Mouse (Mus musculus) splenic B cell, adult 2 months (primary cell): ENCODE measurements at regions not wholly inside any gene's neighbourhood (a gene's known extent, or its start where the extent isn't known, plus 50 kb on each side); places are given as distances from the start of the nearest gene placed in this dataset.

ENCODE experiments used
- DNase-seq: peaks from one replicate; pipeline ENCODE4 v3.0.0-alpha.2; 2011; ENCODE audit warnings: low read depth, low spot score
- H3K27me3 ChIP-seq: 2 replicates; pipeline ENCODE4 v1.6.1; 2012; ENCODE audit warnings: mild to moderate bottlenecking, low read length, moderate library complexity, mixed read lengths; ENCODE audit not compliant: control insufficient read depth, poor library complexity, insufficient read depth, severe bottlenecking
- H3K36me3 ChIP-seq: 2 replicates; pipeline ENCODE4 v1.6.1; 2012; ENCODE audit warnings: mild to moderate bottlenecking, low read length, moderate library complexity, mixed read lengths; ENCODE audit not compliant: control insufficient read depth, poor library complexity, insufficient read depth, severe bottlenecking

DNA sequence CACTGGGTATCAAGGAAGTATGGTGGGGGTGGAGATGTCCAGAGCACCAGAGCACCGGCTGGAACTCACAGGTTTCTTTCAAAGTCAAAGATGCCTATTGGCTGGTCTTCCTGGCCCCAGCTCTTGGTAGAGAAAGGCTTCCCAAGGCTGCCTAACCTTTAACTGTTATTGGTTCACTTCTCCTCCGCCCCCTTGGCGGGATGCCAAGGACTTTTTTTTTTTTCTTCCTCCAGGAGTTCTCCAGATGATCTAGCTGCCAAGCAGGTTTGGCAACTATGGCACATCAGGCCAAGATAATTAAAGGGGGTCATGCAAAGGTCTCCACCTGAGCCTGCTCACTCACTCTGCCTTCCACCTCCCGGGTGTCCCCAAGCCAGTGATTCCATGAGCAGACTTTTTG is 67.5 kb downstream of the Sc5d start:
- DNase-seq, result no peak
- no peaks in the 10 kb centered on the region for H3K36me3 ChIP-seq
- H3K27me3 ChIP-seq, result peaks cover 2% of the 10 kb centered on the region; the same call in 1 of the 2 replicates

DNA sequence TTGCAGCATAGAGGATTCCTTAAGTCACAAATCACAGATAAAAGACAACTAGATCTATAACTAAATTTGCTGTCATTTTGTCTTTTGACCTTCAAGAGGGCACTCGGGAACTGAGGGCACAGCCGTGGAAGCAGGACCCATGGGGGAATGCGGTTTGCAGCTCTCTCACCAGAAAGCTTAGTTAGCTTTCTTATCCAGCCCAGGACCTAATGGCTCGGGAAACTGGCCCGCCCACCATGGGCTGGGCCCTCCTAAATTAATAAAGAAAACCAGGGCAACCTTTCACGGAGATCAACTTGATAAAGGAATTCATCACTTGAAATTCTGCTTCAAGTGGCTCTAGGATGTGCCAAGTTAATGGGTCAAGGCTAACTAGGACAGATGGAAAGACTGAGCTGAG is 67.9 kb downstream of the Sc5d start:
- no peak for DNase-seq
- Histone ChIP-seq H3K27me3 (peaks cover 2% of the 10 kb centered on the region; the same call in 1 of the 2 replicates), H3K36me3 (no peaks in the 10 kb centered on the region)

DNA sequence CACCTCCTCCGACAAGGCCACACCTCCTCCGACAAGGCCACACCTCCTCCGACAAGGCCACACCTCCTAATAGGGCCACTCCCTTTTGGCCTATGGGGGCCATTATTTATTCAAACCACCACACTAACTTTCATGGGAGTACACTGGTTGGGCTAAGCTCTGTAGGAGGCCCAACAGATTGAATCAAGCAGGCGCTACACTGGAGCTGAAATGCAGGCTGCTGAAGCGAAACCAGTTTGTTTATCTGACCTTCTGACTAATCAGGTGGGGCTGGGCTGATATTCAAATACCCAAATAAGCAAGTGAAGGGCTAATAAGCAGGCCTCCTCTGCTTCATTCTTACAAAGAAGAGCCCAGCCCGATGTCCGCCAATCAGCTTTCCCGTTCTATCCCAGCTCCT is 68.4 kb downstream of the Sc5d start:
- Histone ChIP-seq H3K36me3 (no peaks in the 10 kb centered on the region), H3K27me3 (peaks cover 2% of the 10 kb centered on the region; the same call in 1 of the 2 replicates)
- no peak for DNase-seq

DNA sequence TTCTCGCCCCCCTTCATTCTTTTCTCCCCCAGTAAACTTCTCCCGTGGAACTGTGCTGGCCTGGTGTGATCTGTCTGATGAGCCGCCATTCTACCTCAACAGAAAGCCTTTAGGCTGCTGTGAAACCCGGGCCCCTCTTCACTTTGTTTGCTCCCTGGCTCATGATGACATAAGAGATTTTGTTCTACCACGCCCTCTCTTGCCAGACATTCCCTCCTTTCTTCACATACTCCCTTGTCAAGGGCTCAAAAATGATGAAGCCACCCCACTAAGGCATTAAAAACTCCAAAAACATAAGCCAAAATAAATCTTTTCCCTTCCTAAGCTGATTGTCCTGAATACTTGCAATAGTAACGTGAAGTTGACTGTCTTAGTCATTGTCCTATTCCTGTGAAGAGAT is 69.1 kb downstream of the Sc5d start:
- no peaks in the 10 kb centered on the region for H3K36me3 ChIP-seq
- H3K27me3 ChIP-seq, result peaks cover 2% of the 10 kb centered on the region; the same call in 1 of the 2 replicates
- DNase-seq, result no peak

DNA sequence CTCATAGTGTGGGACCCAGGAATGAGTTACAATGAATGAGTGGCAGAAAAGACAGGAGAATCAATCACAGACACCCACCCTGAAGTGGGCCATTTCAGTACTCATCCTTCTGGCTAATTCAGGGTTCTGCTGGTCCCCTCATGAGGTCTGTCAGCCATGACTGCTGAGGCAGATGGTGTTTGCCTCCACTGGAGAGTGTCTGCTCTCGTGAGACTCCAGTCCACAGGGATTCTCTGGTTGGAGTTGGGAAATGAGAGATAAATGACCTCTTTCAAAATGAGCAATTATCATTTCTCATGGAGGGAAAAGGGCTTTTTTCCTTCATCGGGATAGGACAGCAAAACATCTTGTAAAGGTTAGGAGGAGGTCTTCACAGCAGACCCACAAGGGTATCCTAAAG is 69.9 kb downstream of the Sc5d start:
- no peak for DNase-seq
- Histone ChIP-seq H3K36me3 (no peaks in the 10 kb centered on the region), H3K27me3 (peaks cover 2% of the 10 kb centered on the region; the same call in 1 of the 2 replicates)

DNA sequence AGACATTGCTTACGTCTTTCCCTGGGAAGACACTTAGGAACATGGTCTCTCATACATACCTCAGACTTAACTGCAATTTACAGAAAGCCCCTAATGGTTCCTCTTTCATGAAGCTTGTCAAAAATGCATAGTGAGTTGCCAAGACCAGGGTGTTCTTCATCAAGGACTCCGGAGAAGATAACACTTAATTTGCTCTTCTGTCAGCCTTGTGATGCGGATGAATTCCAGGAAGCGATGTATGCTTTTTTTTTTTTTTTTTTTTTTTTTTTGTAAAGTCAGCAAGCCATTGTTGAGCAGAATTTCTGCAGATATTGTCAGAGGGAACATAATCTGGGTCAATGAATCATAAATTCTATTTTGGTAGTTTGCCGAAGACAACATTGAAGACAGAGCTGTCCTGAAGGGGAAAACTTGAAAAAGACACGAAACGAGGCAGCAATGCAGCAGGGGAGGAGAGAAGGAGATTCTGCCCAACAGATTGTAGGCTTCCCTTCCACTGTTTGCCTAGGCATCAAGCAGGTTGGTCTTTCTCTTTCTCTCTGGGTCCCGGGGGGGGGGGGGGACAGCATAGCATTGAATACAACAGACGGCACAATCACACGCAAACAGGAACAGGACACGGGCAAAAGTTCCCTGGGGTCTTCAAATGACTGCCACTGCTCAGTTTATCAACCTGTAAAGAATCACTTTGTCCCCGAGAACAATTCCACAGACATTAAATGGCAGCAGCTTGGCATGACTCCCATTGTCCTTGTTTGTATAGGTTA is 69.1 kb upstream of the Sorl1 start:
- no peak for DNase-seq
- Histone ChIP-seq H3K27me3 (no peaks in the 10 kb centered on the region), H3K36me3 (no peaks in the 10 kb centered on the region)

DNA sequence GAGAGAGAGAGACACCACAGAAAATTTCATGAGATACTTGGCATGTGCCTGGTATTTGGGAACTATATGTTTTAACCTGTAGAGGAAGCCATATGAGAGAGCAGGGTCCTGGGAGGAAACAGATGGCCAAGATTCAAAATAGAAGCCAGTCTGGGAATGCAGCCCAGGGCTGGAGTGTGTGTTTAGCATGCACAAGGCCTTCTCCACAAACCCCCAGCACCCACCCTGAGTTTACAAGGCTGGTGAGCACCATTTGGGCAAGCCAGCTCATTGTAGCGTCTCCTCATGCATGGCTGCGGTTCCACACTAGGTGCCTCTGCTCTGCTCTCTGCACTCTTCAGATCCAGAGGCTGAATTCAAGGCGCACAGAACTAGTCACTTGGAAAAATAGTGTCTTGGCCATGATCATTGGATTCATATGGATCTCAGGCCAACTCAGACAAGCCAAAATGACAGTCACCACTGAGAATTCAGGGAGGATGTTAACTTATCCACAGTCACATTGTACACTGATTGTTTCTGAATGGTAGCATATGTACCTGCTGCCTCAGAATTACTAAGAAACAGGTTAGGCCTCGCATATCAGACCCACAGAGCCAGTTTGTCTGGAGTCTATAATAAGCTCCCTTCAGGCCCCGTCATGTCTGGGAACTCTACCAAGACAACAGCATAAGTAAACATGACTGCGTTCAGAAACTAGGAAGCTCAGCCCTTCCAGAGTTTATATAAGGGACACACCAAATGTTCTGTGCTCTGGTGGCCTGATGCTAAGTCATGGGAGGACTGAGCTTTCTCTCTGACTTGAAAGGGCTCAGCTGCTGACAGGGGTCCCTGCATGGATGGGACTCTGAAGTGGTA is 63.5 kb upstream of the Sorl1 start:
- Histone ChIP-seq H3K36me3 (no peaks in the 10 kb centered on the region), H3K27me3 (no peaks in the 10 kb centered on the region)
- DNase-seq, result no peak

DNA sequence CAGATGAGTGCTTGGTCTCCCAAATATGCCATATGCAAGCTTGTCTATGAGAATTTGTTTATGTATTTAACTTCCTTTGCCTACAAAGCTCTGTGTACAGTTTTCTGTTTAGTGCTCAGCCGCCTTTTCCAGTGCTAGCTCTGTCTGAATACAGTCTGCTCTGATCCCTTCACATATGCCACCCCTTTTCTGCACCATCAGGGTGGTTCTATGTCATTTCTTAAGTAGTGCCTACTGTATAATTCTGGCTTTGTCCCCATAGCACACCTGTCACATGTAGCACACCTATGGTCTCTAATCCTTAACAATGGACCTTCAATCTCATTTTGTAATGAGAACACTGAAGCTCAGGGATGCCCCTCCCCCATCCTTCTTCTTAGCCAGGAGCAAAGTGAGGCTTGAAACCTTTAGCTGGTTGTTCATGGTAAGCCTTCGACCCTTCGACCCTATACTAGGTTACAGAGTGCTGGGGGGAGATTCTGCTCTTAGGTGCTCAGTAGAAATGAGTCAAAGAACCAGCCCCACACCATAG is 60.1 kb upstream of the Sorl1 start:
- no peaks in the 10 kb centered on the region for H3K27me3 ChIP-seq
- no peak for DNase-seq
- H3K36me3 ChIP-seq, result no peaks in the 10 kb centered on the region

DNA sequence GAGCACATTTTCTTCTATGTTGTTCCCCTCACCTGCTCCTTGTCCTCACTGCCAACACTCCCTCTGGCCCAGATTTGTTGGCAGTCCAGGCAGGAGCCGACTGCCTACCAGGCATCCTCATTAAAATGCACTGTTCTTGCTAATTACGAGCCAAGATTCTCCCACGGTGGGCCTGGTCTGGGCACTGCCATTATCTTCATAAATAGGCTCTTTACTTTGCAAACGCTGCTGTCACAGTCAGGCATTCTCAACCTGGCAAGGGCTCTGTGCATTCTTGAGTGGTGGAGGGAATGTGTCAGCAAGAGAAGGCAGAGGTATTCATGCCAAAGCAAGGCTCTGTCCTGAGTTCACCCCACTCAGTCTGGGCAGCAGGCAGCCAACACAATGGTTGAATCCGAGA is 59.4 kb upstream of the Sorl1 start:
- no peaks in the 10 kb centered on the region for H3K27me3 ChIP-seq
- no peak for DNase-seq
- H3K36me3 ChIP-seq, result no peaks in the 10 kb centered on the region

DNA sequence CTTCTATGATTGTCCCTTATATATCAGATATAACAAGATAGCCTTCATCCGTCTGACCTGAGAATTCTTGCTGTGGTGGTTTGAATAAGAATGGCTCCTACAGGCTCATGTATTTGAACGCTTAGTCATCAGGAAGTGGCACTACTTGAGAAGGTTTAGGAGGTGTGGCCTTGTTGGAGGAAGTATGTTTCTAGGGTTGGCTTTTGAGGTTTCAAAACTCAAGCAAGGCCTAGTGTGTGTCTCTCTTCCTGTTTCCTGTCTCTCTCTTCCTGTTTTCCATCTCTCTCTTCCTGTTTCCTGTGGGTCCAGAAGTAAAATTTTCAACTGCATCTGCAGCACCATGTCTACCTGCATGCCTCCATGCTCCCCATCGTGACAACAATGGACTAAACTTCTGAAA is 58.3 kb upstream of the Sorl1 start:
- H3K36me3 ChIP-seq, result no peaks in the 10 kb centered on the region
- DNase-seq, result peak; percentile 31
- H3K27me3 ChIP-seq, result no peaks in the 10 kb centered on the region

DNA sequence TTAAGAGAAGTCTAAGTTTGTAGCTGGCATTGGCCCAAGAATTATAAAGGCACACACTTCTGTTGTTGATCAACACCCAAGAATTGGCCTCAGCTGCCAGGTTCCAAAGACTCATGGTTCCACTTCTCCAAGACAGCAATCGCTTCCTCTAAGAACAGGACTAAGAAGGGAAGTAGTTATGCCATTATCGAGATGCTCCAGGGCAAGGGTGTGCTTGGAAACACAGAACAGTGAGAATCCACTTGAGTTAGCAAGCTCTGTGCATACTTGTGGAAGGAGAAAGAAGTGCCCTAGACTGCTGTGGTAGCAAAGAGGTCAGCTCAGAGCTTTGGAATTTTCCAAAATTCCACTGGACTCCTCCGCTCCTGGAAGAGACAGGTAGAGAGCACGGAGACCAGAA is 56.1 kb upstream of the Sorl1 start:
- DNase-seq, result no peak
- no peaks in the 10 kb centered on the region for H3K27me3 ChIP-seq
- H3K36me3 ChIP-seq, result no peaks in the 10 kb centered on the region

DNA sequence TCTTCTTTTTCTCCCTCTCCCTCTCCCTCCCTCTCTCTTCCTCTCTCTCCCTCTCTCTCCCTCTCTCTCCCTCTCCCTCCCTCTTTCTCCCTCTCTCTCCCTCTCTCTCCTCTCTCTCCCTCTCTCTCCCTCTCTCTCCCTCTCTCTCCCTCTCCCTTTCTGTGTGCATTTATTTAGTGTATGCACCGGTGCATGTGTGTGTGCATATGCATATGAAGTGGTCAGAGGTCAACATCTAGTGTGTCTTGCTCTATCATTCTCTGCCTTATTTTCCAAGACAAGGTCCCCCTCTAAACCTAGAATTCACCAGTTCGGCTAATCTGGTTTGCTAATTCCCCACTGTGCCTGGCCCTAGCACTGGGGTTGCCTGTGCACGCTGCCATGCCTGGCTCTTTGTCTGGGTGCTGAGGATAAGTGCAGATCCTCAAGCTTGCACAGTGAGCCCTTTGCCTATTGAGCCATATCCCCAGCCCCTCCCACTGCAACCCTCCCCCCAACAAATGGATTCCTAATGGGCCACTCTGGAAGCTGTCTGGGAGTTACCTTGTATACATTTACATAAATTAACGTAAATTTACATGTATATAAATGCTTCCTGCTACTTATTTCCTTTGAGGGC is 54.8 kb upstream of the Sorl1 start:
- Histone ChIP-seq H3K36me3 (no peaks in the 10 kb centered on the region), H3K27me3 (no peaks in the 10 kb centered on the region)
- DNase-seq, result no peak

DNA sequence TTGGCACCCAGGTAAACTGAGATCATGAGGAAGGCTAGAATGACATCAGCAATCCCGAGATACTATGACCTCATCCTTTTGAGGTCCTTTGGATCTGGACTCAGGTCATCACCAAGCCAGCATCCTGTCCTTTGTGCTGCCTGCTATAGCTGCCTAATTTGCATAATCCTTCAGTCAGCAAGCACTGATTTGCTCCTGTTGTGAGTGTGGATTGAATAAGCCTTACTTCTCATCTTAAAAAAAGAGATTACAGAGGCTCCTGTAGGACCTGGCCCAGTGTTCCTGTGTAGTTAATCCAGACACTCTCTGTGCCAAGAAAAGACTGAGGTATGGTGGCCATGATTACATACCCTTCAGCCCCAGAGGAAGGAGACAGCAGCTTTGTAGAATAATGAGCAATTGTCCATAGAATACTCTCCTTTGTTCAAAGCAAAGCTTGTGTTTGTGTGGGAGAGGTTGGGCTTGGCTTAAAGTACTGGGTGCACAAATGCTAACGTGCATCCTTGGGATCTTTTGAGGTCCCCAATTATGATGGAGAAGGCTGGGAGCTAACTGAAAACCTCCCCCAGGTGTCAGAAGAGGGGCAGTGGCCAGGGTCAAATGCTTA is 50.4 kb upstream of the Sorl1 start:
- DNase-seq, result no peak
- no peaks in the 10 kb centered on the region for H3K27me3 ChIP-seq
- H3K36me3 ChIP-seq, result no peaks in the 10 kb centered on the region
